Mouse (Mus musculus) thymus, adult 2 months (tissue): ENCODE data around the gene Xxylt1. TPM values are rescaled to one million over a fixed set of nuclear protein-coding genes. Genes with fewer than 3 reads are reported as not detected.

Experiments
- DNase-seq: peaks from one replicate; pipeline ENCODE4 v3.0.0; 2021
- H3K27ac ChIP-seq: fragments of 200-500 bp; 2 replicates; pipeline ENCODE4 v1.5.1; 2012; ENCODE audit warnings: low read length, control low read depth; ENCODE audit not compliant: control insufficient read depth, insufficient read depth
- H3K27me3 ChIP-seq: fragments of 200-500 bp; 2 replicates; pipeline ENCODE4 v1.6.1; 2012; ENCODE audit warnings: mild to moderate bottlenecking, low read length, moderate library complexity, mixed read lengths; ENCODE audit not compliant: control insufficient read depth, insufficient read depth
- H3K36me3 ChIP-seq: fragments of 200-500 bp; 2 replicates; pipeline ENCODE4 v1.6.1; 2012; ENCODE audit warnings: mild to moderate bottlenecking, low read length, moderate library complexity; ENCODE audit not compliant: control insufficient read depth, insufficient read depth
- H3K4me1 ChIP-seq: fragments of 200-500 bp; replicated peaks from 2 replicates; pipeline ENCODE4 v1.6.1; 2012; ENCODE audit warnings: low read length; ENCODE audit not compliant: control insufficient read depth, insufficient read depth
- H3K4me3 ChIP-seq: fragments of 200-500 bp; 2 replicates; pipeline ENCODE4 v1.5.1; 2012; ENCODE audit warnings: mild to moderate bottlenecking, low read length, control low read depth, moderate library complexity; ENCODE audit not compliant: control insufficient read depth, insufficient read depth
- CTCF ChIP-seq: fragments of 200-500 bp; IDR thresholded peaks from 2 replicates; pipeline ENCODE4 v1.5.1; 2012; ENCODE audit warnings: mild to moderate bottlenecking, control low read depth, low read length, moderate library complexity, borderline replicate concordance; ENCODE audit not compliant: control insufficient read depth, poor library complexity, insufficient read depth; ENCODE audit errors: extremely low read depth
- POLR2A ChIP-seq: fragments of 200-500 bp; IDR thresholded peaks from 2 replicates; pipeline ENCODE4 v1.6.1; 2012; ENCODE audit warnings: mild to moderate bottlenecking, low read length, control low read depth, moderate library complexity; ENCODE audit not compliant: control insufficient read depth, poor library complexity, insufficient read depth; ENCODE audit errors: extremely low read depth
- WGBS: fragments of 180-500 bp; shearing (Covaris S2); methylation state at CpG from one replicate; pipeline ENCODE4 v1.1.7; 2018; 5-methylcytosine and 5-hydroxymethylcytosine counted together
- polyA plus RNA-seq: library from polyadenylated mRNA; depleted of rRNA; stranded (reverse); fragments of >200 nt; gene quantifications from 2 replicates; pipeline ENCODE4 v1.2.3, GENCODE M21; 2012

The Xxylt1 gene
- polyA plus RNA-seq, 1 experiment: 13.2 TPM

DNA sequence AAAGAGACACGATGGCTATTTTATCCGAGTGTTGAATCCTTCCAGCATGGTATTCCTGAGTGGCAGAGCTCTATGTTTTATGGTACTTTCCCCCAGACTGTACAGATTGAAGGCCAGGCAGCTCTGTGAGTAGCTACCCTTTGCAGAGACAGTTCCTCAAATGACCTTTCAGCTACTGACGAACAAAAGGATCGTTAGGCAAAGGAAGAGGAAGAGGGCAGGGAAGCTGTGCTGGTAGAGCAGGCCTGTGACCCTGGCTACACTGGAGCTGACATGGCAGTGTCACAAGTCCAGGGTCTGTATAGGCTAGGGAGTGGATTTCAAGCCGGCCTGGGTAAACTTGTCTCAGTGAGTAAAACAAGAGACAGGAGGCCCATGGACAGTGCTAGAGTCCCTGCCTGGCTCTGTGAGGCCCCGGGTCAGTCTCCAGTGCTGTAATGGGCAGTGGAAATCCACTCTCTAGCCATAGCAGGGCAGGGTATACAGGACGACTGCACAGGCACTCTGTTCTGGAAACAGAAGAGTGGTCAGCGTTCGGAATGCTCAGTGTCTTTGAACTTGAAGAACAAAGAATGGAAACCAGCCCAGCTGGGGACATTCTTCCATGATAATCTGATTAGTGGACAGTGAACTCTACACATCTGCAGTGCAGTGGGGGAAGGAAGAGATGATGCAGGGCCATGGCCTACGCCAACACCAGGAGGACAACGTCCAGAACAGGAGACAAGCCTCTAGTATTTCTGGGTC lies 51.3 kb downstream of the Xxylt1 start:
- WGBS: 73% methylated on average over 11 of the region's 11 CpGs
- Histone ChIP-seq H3K36me3 (no peaks in the 10 kb centered on the region), H3K4me3 (no peak overlapping the region), H3K4me1 (peaks cover 20% of the 10 kb centered on the region), H3K27ac (no peak overlapping the region), H3K27me3 (no peaks in the 10 kb centered on the region)
- no peak for DNase-seq
- TF ChIP-seq POLR2A (no peak), CTCF (no peak)

- H3K4me3 ChIP-seq: no peak overlapping the region
- H3K36me3 ChIP-seq: no peaks in the 10 kb centered on the region
- no peak overlapping the region for H3K27ac ChIP-seq
- DNase-seq: no peak
- TF ChIP-seq CTCF (no peak), POLR2A (no peak)
- H3K27me3 ChIP-seq: no peaks in the 10 kb centered on the region
- peaks cover 21% of the 10 kb centered on the region for H3K4me1 ChIP-seq
These were observed 53.6 kb downstream of the Xxylt1 start for GRCm38 (mm10) chr16:31027675-31028074.

DNA sequence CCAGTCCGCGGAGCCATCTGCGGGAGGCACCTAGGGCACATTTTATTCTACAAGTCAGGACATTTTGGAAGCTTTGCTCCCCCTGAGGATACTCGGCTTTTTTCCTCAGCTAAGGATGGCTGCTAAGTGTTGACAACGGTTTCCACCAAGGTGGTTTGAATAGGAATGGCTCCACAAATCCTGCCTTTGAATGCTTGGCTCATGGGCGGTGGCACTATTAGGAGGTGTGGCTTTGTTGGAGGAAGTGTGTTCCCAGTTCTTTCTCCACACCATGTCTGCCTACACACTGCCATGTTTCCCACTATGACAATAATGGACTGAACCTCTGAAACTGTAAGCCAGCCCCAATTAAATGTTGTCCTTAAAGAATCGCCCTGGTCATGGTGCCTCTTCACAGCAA lies 55.7 kb downstream of the Xxylt1 start:
- Histone ChIP-seq H3K36me3 (no peaks in the 10 kb centered on the region), H3K27ac (no peak overlapping the region), H3K27me3 (no peaks in the 10 kb centered on the region), H3K4me3 (no peak overlapping the region), H3K4me1 (peaks cover 20% of the 10 kb centered on the region)
- DNase-seq: no peak
- WGBS: 97% methylated on average over 7 of the region's 7 CpGs
- TF ChIP-seq POLR2A (no peak), CTCF (no peak)

DNA sequence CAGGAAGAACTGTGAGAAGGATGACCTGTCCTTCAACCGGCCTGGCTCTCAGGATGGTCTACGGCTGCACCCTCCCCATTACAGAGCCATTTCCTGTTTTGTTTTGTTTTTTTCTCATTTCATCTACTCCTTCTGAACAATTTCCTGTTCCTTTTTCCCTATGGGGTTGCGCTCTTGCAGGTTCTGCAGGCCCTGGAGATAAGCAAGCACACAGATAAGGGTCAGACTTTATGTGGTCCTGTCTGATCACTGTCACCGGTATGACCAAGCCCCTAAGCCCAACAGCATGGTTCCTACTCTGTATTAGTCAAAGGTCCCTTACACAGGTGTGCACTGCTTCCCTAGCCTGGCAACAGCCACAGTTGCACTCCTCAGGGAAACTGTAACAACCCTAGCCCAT lies 56.2 kb downstream of the Xxylt1 start:
- DNase-seq: no peak

GRCm38 (mm10) chr16:31024221-31024620 lies 57.0 kb downstream of the Xxylt1 start:
- no peak for DNase-seq
- no peak for TF ChIP-seq POLR2A
- no peak for TF ChIP-seq CTCF
- WGBS: 40% methylated on average over 7 of the region's 7 CpGs
- H3K36me3 ChIP-seq: no peaks in the 10 kb centered on the region
- H3K4me3 ChIP-seq: no peak overlapping the region
- peaks cover 14% of the 10 kb centered on the region for H3K4me1 ChIP-seq
- H3K27me3 ChIP-seq: no peaks in the 10 kb centered on the region
- H3K27ac ChIP-seq: no peak overlapping the region

More for the DNA sequence above, 56.2 kb downstream of the Xxylt1 start:
- 32% methylated on average over 4 of the region's 4 CpGs for WGBS
- peaks cover 15% of the 10 kb centered on the region for H3K4me1 ChIP-seq
- no peaks in the 10 kb centered on the region for H3K27me3 ChIP-seq
- no peak overlapping the region for H3K4me3 ChIP-seq
- H3K27ac ChIP-seq: 0 out of 2 replicates have a peak overlapping the region, but pooled peaks have one; percentile 7
- no peaks in the 10 kb centered on the region for H3K36me3 ChIP-seq
- TF ChIP-seq POLR2A (no peak), CTCF (no peak)

DNA sequence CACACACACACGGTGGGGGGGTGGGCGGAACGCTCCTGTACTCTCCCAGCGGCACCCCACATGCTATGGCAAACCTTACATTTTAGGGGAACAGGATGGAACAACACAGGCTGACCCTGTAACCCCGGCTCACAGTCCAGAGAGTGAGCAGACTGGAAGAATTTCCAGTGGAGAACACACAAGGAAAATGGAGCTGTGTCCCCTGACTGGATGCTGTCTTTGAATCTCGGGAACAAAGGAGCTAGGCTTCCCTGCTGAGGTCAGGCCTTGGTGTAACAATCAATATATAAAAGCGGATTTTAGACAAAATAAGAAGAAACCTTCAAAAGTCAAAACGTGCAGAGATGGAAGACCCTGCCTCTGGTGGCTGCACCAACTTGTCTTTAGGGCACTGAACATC lies 57.4 kb downstream of the Xxylt1 start:
- WGBS: 90% methylated on average over 8 of the region's 8 CpGs
- H3K27ac ChIP-seq: no peak overlapping the region
- no peak overlapping the region for H3K4me3 ChIP-seq
- H3K4me1 ChIP-seq: peaks cover 14% of the 10 kb centered on the region
- no peak for TF ChIP-seq POLR2A
- TF ChIP-seq CTCF: no peak
- DNase-seq: no peak
- no peaks in the 10 kb centered on the region for H3K36me3 ChIP-seq
- no peaks in the 10 kb centered on the region for H3K27me3 ChIP-seq

- 50% methylated on average over 5 of the region's 5 CpGs for WGBS
- H3K27me3 ChIP-seq: no peaks in the 10 kb centered on the region
- no peaks in the 10 kb centered on the region for H3K36me3 ChIP-seq
- no peak for TF ChIP-seq CTCF
- TF ChIP-seq POLR2A: no peak
- DNase-seq: no peak
- H3K27ac ChIP-seq: no peak overlapping the region
- H3K4me3 ChIP-seq: no peak overlapping the region
- H3K4me1 ChIP-seq: peaks cover 14% of the 10 kb centered on the region
These were observed 58.9 kb downstream of the Xxylt1 start for GRCm38 (mm10) chr16:31022287-31022686.

DNA sequence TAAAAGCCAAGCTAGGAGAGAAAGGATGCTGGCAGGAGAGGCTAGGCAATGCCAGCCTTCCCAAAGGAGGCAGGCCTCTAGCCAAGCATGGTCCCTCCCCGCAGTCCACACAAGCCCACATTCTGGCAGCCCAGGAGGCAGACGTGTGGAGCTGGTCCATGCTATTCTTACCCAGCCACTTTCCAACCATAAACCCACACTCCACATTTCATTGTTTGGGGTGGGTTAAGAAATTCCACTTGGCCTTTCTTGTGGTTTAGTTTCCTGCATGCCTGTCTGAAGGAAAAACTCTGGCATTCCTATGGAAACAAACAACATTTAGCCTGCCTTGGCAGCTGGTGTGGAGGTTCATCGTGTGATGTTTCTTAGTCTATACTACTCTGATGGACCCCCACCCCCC lies 61.7 kb downstream of the Xxylt1 start:
- no peaks in the 10 kb centered on the region for H3K27me3 ChIP-seq
- no peak overlapping the region for H3K4me3 ChIP-seq
- peaks cover 4% of the 10 kb centered on the region for H3K4me1 ChIP-seq
- 92% methylated on average over 3 of the region's 3 CpGs for WGBS
- TF ChIP-seq POLR2A (no peak), CTCF (no peak)
- H3K36me3 ChIP-seq: no peaks in the 10 kb centered on the region
- H3K27ac ChIP-seq: no peak overlapping the region
- DNase-seq: no peak
